Mouse (Mus musculus): ENCODE measurements around the gene Defa31. TPM values are rescaled to one million over a fixed set of nuclear protein-coding genes. Genes with fewer than 3 reads are reported as not detected.
"Not testable (repeated sequence)": the region's sequence is repeated elsewhere in the genome, so short reads cannot be mapped to it uniquely, and the experiment has no call there.

Gene Defa31
- not detected in 2 replicates for polyA plus RNA-seq (2014; fragmentation: Nextera tagmentation; extraction: Ambion mirVana)

DNA sequence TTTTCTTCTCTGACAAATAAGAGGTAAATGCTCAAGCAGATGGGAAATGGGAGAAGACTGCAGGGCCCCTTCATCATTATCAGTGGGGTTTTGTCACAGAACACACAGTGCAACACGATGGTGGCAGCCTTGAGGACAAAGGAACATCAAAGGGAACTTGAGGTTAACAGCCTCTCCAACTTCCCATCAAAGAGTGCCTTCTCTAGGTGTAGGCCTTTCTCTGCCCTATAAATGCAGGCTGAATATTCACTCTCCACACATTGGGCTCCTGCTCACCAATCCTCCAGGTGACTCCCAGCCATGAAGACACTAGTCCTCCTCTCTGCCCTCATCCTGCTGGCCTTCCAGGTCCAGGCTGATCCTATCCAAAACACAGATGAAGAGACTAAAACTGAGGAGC is at the start of gene Defa31:
TSS of gene Defa31 (plus strand) at position 301 of the 400 bp plus-strand sequence.
- no CpG with 5 or more reads among the region's 1 CpGs for WGBS

DNA sequence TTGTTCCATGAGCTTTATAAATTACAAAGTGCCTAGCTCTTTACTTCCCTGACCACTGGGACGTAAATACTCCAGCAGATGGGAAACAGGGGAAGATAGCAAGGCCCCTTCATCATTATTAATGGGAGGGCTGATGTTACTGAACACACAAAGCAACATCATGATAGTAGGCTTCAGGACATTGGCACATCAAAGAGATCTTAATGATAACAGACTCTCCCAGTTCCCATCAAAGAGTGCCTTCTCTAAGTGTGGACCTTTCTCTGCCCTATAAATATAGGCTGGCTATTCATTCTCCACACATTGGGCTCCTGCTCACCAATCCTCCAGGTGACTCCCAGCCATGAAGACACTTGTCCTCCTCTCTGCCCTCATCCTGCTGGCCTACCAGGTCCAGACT is 29.4 kb upstream of the Defa31 start, which contains the start of gene Defa22:
TSS of gene Defa22 (plus strand) at position 301 of the 400 bp plus-strand sequence.
- not testable (repeated sequence) for ATAC-seq (ENCODE audit: low read depth); DNase-seq (ENCODE audit: low spot score); H3K9ac ChIP-seq (ENCODE audit: low read depth, low read length); H3K27ac ChIP-seq (replicated peaks; ENCODE audit: low read depth, low read length); H3K4me3 ChIP-seq (ENCODE audit: low read depth, low read length); H3K4me2 ChIP-seq (ENCODE audit: low read depth, low read length); H3K4me1 ChIP-seq (ENCODE audit: control insufficient read depth, insufficient read depth, low read length); H3K36me3 ChIP-seq (ENCODE audit: control insufficient read depth, insufficient read depth, low read length); H3K9me3 ChIP-seq (ENCODE audit: control insufficient read depth, low read length); H3K27me3 ChIP-seq (replicated peaks; ENCODE audit: control insufficient read depth, insufficient read depth, low read length)
- no CpG with 5 or more reads among the region's 1 CpGs for WGBS

More for the DNA sequence above, at the start of gene Defa31:
- ATAC-seq (ENCODE audit: low read depth); H3K4me2 ChIP-seq (ENCODE audit: low read depth, low read length); H3K9ac ChIP-seq (ENCODE audit: low read depth, low read length); H3K27me3 ChIP-seq (replicated peaks; ENCODE audit: control insufficient read depth, insufficient read depth, low read length); H3K4me3 ChIP-seq (ENCODE audit: low read depth, low read length); H3K4me1 ChIP-seq (ENCODE audit: control insufficient read depth, insufficient read depth, low read length); DNase-seq (ENCODE audit: low spot score); H3K9me3 ChIP-seq (ENCODE audit: control insufficient read depth, low read length); H3K27ac ChIP-seq (replicated peaks; ENCODE audit: low read depth, low read length); H3K36me3 ChIP-seq (ENCODE audit: control insufficient read depth, insufficient read depth, low read length): not testable (repeated sequence)

DNA sequence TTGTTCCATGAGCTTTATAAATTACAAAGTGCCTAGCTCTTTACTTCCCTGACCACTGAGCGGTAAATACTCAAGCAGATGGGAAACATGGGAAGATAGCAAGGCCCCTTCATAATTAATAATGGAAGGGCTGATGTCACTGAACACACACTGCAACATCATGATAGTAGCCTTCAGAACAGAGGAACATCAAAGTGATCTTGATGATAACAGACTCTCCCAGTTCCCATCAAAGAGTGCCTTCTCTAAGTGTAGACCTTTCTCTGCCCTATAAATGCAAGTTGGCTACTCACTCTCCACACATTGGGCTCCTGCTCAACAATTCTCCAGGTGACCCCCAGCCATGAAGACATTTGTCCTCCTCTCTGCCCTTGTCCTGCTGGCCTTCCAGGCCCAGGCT is 9.8 kb downstream of the Defa31 start, which contains the start of gene Gm15293:
TSS of gene Gm15293 (plus strand) at position 301 of the 400 bp plus-strand sequence.
- no CpG with 5 or more reads among the region's 1 CpGs for WGBS
- not testable (repeated sequence) for H3K27me3 ChIP-seq (replicated peaks; ENCODE audit: control insufficient read depth, insufficient read depth, low read length); DNase-seq (ENCODE audit: low spot score); H3K4me2 ChIP-seq (ENCODE audit: low read depth, low read length); H3K9ac ChIP-seq (ENCODE audit: low read depth, low read length); H3K4me1 ChIP-seq (ENCODE audit: control insufficient read depth, insufficient read depth, low read length); H3K4me3 ChIP-seq (ENCODE audit: low read depth, low read length); H3K9me3 ChIP-seq (ENCODE audit: control insufficient read depth, low read length); ATAC-seq (ENCODE audit: low read depth); H3K36me3 ChIP-seq (ENCODE audit: control insufficient read depth, insufficient read depth, low read length); H3K27ac ChIP-seq (replicated peaks; ENCODE audit: low read depth, low read length)

Other genes starting within 250 kb of the Defa31 start
- not detected in 2 replicates for gene AY761185, start 246.9 kb upstream of the Defa31 start, polyA plus RNA-seq (2014; fragmentation: Nextera tagmentation; extraction: Ambion mirVana)
- gene Defa21, start 166.1 kb upstream of the Defa31 start, polyA plus RNA-seq (2014; fragmentation: Nextera tagmentation; extraction: Ambion mirVana): not detected in 2 replicates
- gene Defa23, start 136.6 kb upstream of the Defa31 start, polyA plus RNA-seq (2014; fragmentation: Nextera tagmentation; extraction: Ambion mirVana): not detected in 2 replicates
- gene Defa35, start 126.6 kb upstream of the Defa31 start, polyA plus RNA-seq (2014; fragmentation: Nextera tagmentation; extraction: Ambion mirVana): not detected in 2 replicates
- gene Defa25, start 107.2 kb upstream of the Defa31 start, polyA plus RNA-seq (2014; fragmentation: Nextera tagmentation; extraction: Ambion mirVana): not detected in 2 replicates
- not detected in 2 replicates for gene Gm14851, start 95.6 kb upstream of the Defa31 start, polyA plus RNA-seq (2014; fragmentation: Nextera tagmentation; extraction: Ambion mirVana)
- not detected in 2 replicates for gene Defa30, start 57.0 kb upstream of the Defa31 start, polyA plus RNA-seq (2014; fragmentation: Nextera tagmentation; extraction: Ambion mirVana)
- gene Defa22, start 29.3 kb upstream of the Defa31 start, polyA plus RNA-seq (2014; fragmentation: Nextera tagmentation; extraction: Ambion mirVana): not detected in 2 replicates
- gene Gm15293, start 9.9 kb downstream of the Defa31 start, polyA plus RNA-seq (2014; fragmentation: Nextera tagmentation; extraction: Ambion mirVana): not detected in 2 replicates
- not detected in 2 replicates for gene Gm15292, start 58.1 kb downstream of the Defa31 start, polyA plus RNA-seq (2014; fragmentation: Nextera tagmentation; extraction: Ambion mirVana)
- gene Defa27, start 123.9 kb downstream of the Defa31 start, polyA plus RNA-seq (2014; fragmentation: Nextera tagmentation; extraction: Ambion mirVana): not detected in 2 replicates
- not detected in 2 replicates for gene Defa29, start 135.4 kb downstream of the Defa31 start, polyA plus RNA-seq (2014; fragmentation: Nextera tagmentation; extraction: Ambion mirVana)
- not detected in 2 replicates for gene Defa2, start 186.9 kb downstream of the Defa31 start, polyA plus RNA-seq (2014; fragmentation: Nextera tagmentation; extraction: Ambion mirVana)
- gene Defa33, start 200.2 kb downstream of the Defa31 start, polyA plus RNA-seq (2014; fragmentation: Nextera tagmentation; extraction: Ambion mirVana): not detected in 2 replicates
- gene Defa36, start 235.8 kb downstream of the Defa31 start, polyA plus RNA-seq (2014; fragmentation: Nextera tagmentation; extraction: Ambion mirVana): not detected in 2 replicates